9 mouse cellular contexts compared by ENCODE assay signal in genomic region chr17:35090166-35090932, GRCm38 (mm10). TPM values are rescaled to one million over a fixed set of nuclear protein-coding genes. Genes with fewer than 3 reads are reported as not detected.
A peak's percentile ranks its signal among the peaks of the same experiment; 100 is the strongest.
DNase-seq lines count a peak whose midpoint lies in the region; TF ChIP-seq lines count a peak whose summit lies in the region.
"Had no signal": no experiment of that assay in that cellular context is flagged by ENCODE, and none has a peak within 500 bp of the region (broad histone marks: within the 10 kb centered on the region; RNA-seq: fewer than 3 reads in every experiment).

No protein-coding gene starts in this region.

- H3K36me3 ChIP-seq in small intestine, adult 2 months (ENCODE audit: control insufficient read depth, insufficient read depth, low read length), result peaks cover 35% of the 10 kb centered on the region

- DNase-seq in left cerebral cortex, postnatal 4 days, result peak; percentile 78
- no peak for DNase-seq in left cerebral cortex, postnatal 14 days (ENCODE audit: low spot score in 2 of 2)
- peak; percentile 88 to 96 for DNase-seq in cerebellum, adult 2 months
- DNase-seq in gastrocnemius, postnatal 25 days, result peak; percentile 44
- DNase-seq in liver, result peak; percentile 68
- DNase-seq in urinary bladder, postnatal 10 days (ENCODE audit: low spot score), result no peak
- no peak for DNase-seq in layer of hippocampus, adult 8-10 months (ENCODE audit: low spot score in 2 of 2)

- peak; percentile 55; the same call in 1 of the 2 replicates for TF ChIP-seq POLR2A in cerebellum, adult 2 months (IDR thresholded peaks at IDR 0.05; ENCODE audit: borderline replicate concordance, insufficient read depth, low read length)
- TF ChIP-seq POLR2A in small intestine, adult 2 months (IDR thresholded peaks at IDR 0.05; ENCODE audit: low read depth, low read length), result no peak

- H3K4me1 ChIP-seq in cerebellum, adult 2 months (ENCODE audit: control insufficient read depth, insufficient read depth, low read length), result peaks cover 28% of the 10 kb centered on the region
- H3K4me1 ChIP-seq in small intestine, adult 2 months (ENCODE audit: control insufficient read depth, insufficient read depth, insufficient read length, low read length), result no peaks in the 10 kb centered on the region

- peak overlapping the region; percentile 80 for H3K4me3 ChIP-seq in cerebellum, adult 2 months (replicated peaks; ENCODE audit: insufficient read depth, low read depth, low read length)
- H3K4me3 ChIP-seq in small intestine, adult 2 months (ENCODE audit: low read depth, low read length), result peak overlapping the region; percentile 30

- H3K27me3 ChIP-seq in cerebellum, adult 2 months (ENCODE audit: control insufficient read depth, insufficient read depth, low read length), result no peaks in the 10 kb centered on the region
- H3K27me3 ChIP-seq in small intestine, adult 2 months (ENCODE audit: control insufficient read depth, insufficient read depth, low read length), result no peaks in the 10 kb centered on the region

- no peak for TF ChIP-seq CTCF in cerebellum, adult 2 months (IDR thresholded peaks at IDR 0.05; ENCODE audit: borderline replicate concordance, insufficient read depth, low read depth, low read length)
- TF ChIP-seq CTCF in small intestine, adult 2 months (IDR thresholded peaks at IDR 0.05; ENCODE audit: extremely low read depth, insufficient read length, insufficient replicate concordance, low read depth, low read length), result no peak

- H3K27ac ChIP-seq in cerebellum, adult 2 months (ENCODE audit: insufficient read depth, low read length), result peak overlapping the region; percentile 100
- H3K27ac ChIP-seq in small intestine, adult 2 months (ENCODE audit: insufficient read depth, low read depth, low read length), result peak overlapping the region; percentile 93; the same call in 1 of the 2 replicates

- 2% methylated on average over 8 of the region's 8 CpGs for WGBS in cerebellum, adult 2 months
- 56% methylated on average over 8 of the region's 8 CpGs for WGBS in small intestine, adult 2 months

- intact Hi-C loops in left cerebral cortex, postnatal 4 days (cut with DNase I), result no loop called here
- intact Hi-C loops in left cerebral cortex, postnatal 14 days (cut with DNase I), result no loop called here

RNA-seq across cellular contexts. Expression of gene Abhd16a, which starts 1.3 kb away (rescaled TPM):
- total RNA-seq in left cerebral cortex, postnatal 4 days (2021), result 10 to 100 TPM; 66.7 to 73.6 TPM
- total RNA-seq in left cerebral cortex, postnatal 14 days (2021), result 100 to 1,000 TPM; 101 to 113 TPM
- 337 and 394 TPM in 2 replicates for polyA plus RNA-seq in cerebellum, adult 2 months (2012; rRNA removed)
- 10 to 100 TPM; 61.9 to 62.4 TPM for total RNA-seq in gastrocnemius, postnatal 25 days (2021)
- polyA plus RNA-seq in small intestine, adult 2 months (2012; rRNA removed), result 114 and 183 TPM in 2 replicates
- 100 to 1,000 TPM in 3 of 4 experiments, 10 to 100 TPM in 1; 96.2 to 115 (median 106) TPM for total RNA-seq in layer of hippocampus, adult 8-10 months (2022)

RNA-seq across cellular contexts. Expression of gene Ly6g6f, which starts 4.9 kb away (rescaled TPM):
- total RNA-seq in left cerebral cortex, postnatal 4 days (2021), result not detected
- not detected for total RNA-seq in left cerebral cortex, postnatal 14 days (2021)
- 0.86 and 1.1 TPM in 2 replicates for polyA plus RNA-seq in cerebellum, adult 2 months (2012; rRNA removed)
- not detected for total RNA-seq in gastrocnemius, postnatal 25 days (2021)
- polyA plus RNA-seq in small intestine, adult 2 months (2012; rRNA removed), result 1.2 and 3.8 TPM in 2 replicates
- total RNA-seq in layer of hippocampus, adult 8-10 months (2022), result 1 to 10 TPM in 1 of 4 experiments, under 1 TPM in 2, not detected in 1; 0.41 to 1.0 (median 0.89) TPM

RNA-seq across cellular contexts. Expression of gene Ly6g6d, which starts 12.5 kb away (rescaled TPM):
- total RNA-seq in left cerebral cortex, postnatal 4 days (2021), result not detected
- total RNA-seq in left cerebral cortex, postnatal 14 days (2021), result 1 to 10 TPM in 1 of 2 experiments, not detected in 1; 1.2 TPM
- polyA plus RNA-seq in cerebellum, adult 2 months (2012; rRNA removed), result 8.5 and 10.4 TPM in 2 replicates
- total RNA-seq in gastrocnemius, postnatal 25 days (2021), result under 1 TPM; 0.51 to 0.72 TPM
- 7.2 and 10.7 TPM in 2 replicates for polyA plus RNA-seq in small intestine, adult 2 months (2012; rRNA removed)
- total RNA-seq in layer of hippocampus, adult 8-10 months (2022), result 1 to 10 TPM; 1.4 to 2.9 (median 2.2) TPM

RNA-seq across cellular contexts. Expression of gene Ly6g6e, which starts 13.6 kb away (rescaled TPM):
- total RNA-seq in left cerebral cortex, postnatal 4 days (2021), result 1 to 10 TPM; 2.8 to 3.4 TPM
- 1 to 10 TPM; 2.4 to 2.9 TPM for total RNA-seq in left cerebral cortex, postnatal 14 days (2021)
- polyA plus RNA-seq in cerebellum, adult 2 months (2012; rRNA removed), result 5.3 and 6.3 TPM in 2 replicates
- not detected for total RNA-seq in gastrocnemius, postnatal 25 days (2021)
- polyA plus RNA-seq in small intestine, adult 2 months (2012; rRNA removed), result 1.3 and 19.4 TPM in 2 replicates
- total RNA-seq in layer of hippocampus, adult 8-10 months (2022), result 1 to 10 TPM; 4.6 to 7.1 (median 5.6) TPM

RNA-seq across cellular contexts. Expression of gene Ly6g5c, which starts 17.7 kb away (rescaled TPM):
- total RNA-seq in left cerebral cortex, postnatal 4 days (2021), result not detected
- total RNA-seq in left cerebral cortex, postnatal 14 days (2021), result not detected
- 0.28 TPM in 1 of 2 replicates, not detected in the other for polyA plus RNA-seq in cerebellum, adult 2 months (2012; rRNA removed)
- total RNA-seq in gastrocnemius, postnatal 25 days (2021), result not detected
- polyA plus RNA-seq in small intestine, adult 2 months (2012; rRNA removed), result not detected in 2 replicates
- total RNA-seq in layer of hippocampus, adult 8-10 months (2022), result not detected
- polyA plus RNA-seq: spleen, adult 2 months had no signal

Comparison
In these comparisons a context has a peak if more than half of its experiments do, and no peak if none do; other contexts are left out.
1. DNase-seq: peak in left cerebral cortex, postnatal 4 days (single experiment), cerebellum, adult 2 months (2 of 2), gastrocnemius, postnatal 25 days (single experiment) and liver (single experiment); none in left cerebral cortex, postnatal 14 days (0 of 2), urinary bladder, postnatal 10 days (single experiment) and layer of hippocampus, adult 8-10 months (0 of 2).